Mouse (Mus musculus): ENCODE data around the gene Tmbim7. TPM values are rescaled to one million over a fixed set of nuclear protein-coding genes. Genes with fewer than 3 reads are reported as not detected.

Gene Tmbim7
- total RNA-seq, 1 experiment from 2014 or later: not detected

- ATAC-seq (replicated peaks; ENCODE audit: low read depth, poor library complexity, severe bottlenecking): no peak
Measured at GRCm38 (mm10) chr5:3653801-3654200, 2.8 kb downstream of the Tmbim7 start.

DNA sequence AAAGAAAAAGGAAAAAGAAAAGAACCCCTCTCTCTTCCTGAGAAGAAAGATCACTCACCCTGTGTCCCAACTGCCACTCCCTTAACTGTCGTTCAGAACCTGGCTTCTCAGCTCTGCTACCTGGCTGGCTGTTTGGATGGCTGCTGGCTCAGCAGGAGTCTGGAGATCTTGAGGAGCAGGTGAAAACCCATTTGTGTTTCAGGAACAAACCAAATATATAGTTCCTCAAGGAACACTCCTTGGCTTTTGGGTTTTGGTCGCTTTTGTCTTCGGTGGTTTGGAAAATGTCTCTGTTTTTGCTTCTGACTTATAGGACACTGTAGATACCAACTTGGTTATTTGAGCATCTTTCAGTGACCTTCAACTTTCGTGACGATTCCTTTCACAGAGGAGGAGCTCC lies 6.1 kb downstream of the Tmbim7 start, which contains the start of gene Gatad1:
Gene Gatad1, minus strand, starts transcription at position 101 of the 400 bp plus-strand sequence.
- no peak for ATAC-seq (replicated peaks; ENCODE audit: low read depth, poor library complexity, severe bottlenecking)

DNA sequence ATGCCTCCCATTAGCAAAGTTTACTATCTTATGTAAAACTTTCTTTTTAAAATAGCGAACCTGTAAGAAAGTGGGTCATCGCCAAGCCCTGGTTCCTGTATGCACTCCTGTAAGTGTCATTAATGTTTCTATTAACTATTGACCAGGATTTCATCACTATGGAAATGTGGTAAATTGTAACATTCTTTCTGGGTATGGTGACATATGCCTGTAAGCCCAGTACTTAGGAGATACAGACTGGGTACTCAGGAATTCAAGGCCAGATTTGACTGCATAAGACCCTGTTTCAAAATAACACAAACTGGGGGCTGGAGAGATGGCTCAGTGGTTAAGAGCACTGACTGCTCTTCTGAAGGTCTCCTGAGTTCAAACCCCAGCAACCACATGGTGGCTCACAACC lies 14.2 kb downstream of the Tmbim7 start:
- no peak for ATAC-seq (replicated peaks; ENCODE audit: low read depth, poor library complexity, severe bottlenecking)

DNA sequence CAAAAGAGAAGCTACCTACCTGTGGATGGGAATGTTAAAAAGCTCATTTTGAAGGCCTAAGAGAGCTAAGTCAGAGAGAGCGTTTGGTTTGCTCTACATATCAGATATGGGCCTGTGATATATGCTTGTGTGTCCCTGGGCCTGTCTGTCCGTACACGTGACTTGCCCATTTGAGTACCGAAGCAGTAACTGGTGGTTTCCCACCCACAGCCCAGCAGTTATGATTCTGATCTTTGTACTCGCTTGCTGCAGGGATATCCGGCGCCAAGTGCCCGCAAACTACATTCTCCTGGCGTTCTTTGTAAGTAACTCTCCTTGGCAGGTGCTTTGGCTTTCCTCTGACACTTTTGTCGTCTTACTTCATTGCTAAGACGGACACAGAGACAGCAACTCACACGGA lies 15.6 kb downstream of the Tmbim7 start:
- ATAC-seq (replicated peaks; ENCODE audit: low read depth, poor library complexity, severe bottlenecking): peak; percentile 27; the same call in 1 of the 2 replicates

GRCm38 (mm10) chr5:3669938-3670554 lies 19.1 kb downstream of the Tmbim7 start:
- ATAC-seq (replicated peaks; ENCODE audit: low read depth, poor library complexity, severe bottlenecking): peak; percentile 90

DNA sequence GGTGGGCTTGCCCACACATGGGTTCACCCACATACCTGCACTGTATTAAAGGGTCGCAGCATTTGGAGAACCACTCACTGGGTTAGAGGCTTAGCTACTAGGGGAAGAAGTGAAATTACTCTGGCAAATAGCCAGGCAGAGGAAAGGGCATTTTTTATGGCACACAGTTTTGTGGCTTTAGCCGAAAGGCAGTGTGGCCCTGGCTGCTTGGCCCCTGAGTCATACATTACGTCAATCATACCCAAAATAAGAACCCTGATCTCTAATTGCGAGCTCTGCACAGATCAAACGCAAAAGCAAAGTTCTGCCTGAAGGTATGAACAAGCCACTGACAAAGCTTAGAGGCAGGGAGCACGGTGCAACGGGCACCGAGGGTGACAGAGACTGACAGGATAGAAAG lies 37.3 kb downstream of the Tmbim7 start:
- ATAC-seq (replicated peaks; ENCODE audit: low read depth, poor library complexity, severe bottlenecking): peak; percentile 29; the same call in 1 of the 2 replicates

- no peak for ATAC-seq (replicated peaks; ENCODE audit: low read depth, poor library complexity, severe bottlenecking)
Measured at GRCm38 (mm10) chr5:3691283-3691682, 40.3 kb downstream of the Tmbim7 start.

- no peak for ATAC-seq (replicated peaks; ENCODE audit: low read depth, poor library complexity, severe bottlenecking)
Measured at GRCm38 (mm10) chr5:3692956-3693355, 42.0 kb downstream of the Tmbim7 start.

DNA sequence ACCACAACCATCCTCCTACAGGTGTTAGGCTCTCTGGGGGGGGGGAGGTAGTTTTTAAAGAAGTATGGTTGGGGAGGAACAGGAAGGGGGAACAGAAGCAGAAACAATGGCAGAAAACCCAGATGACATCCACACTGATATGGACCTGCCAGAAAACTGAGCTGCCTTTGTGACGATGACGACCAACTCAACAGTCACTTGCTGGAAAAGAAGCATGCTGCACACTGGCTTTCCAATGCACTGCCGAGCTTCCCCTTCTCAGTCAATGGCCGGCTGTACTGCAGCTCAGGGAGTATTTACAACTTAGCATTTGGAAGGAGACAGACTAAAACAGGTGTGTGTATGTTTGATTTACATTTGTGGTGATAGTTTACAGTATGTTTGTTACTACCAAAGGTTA lies 44.2 kb downstream of the Tmbim7 start:
- no peak for ATAC-seq (replicated peaks; ENCODE audit: low read depth, poor library complexity, severe bottlenecking)

GRCm38 (mm10) chr5:3696031-3696430 lies 45.0 kb downstream of the Tmbim7 start:
- ATAC-seq (replicated peaks; ENCODE audit: low read depth, poor library complexity, severe bottlenecking): 0 out of 2 replicates have a peak, but pooled peaks have one; percentile 15

DNA sequence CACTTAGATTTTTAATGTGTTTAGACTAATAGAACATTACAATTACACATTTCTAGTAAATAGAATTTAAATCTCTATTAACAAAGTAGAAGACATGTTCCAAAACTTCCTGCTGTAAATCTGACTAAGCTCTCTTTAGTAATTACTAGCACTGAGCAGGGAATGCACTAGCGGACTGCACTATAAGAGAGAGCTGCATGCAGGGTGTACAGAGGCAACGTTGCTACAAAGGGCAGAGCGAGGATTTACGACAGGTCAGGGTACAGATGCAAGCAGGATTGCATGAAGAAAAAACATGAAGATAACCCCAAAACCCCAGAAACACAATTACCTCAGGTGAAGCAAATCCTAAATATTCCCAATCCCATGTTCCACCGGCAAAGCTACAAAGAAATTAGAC lies 49.0 kb downstream of the Tmbim7 start:
- no peak for ATAC-seq (replicated peaks; ENCODE audit: low read depth, poor library complexity, severe bottlenecking)

GRCm38 (mm10) chr5:3702180-3702579 lies 51.2 kb downstream of the Tmbim7 start:
- no peak for ATAC-seq (replicated peaks; ENCODE audit: low read depth, poor library complexity, severe bottlenecking)

GRCm38 (mm10) chr5:3715800-3716199 lies 64.8 kb downstream of the Tmbim7 start:
- no peak for ATAC-seq (replicated peaks; ENCODE audit: low read depth, poor library complexity, severe bottlenecking)

- no peak for ATAC-seq (replicated peaks; ENCODE audit: low read depth, poor library complexity, severe bottlenecking)
Measured at GRCm38 (mm10) chr5:3719371-3719770, 68.4 kb downstream of the Tmbim7 start.

DNA sequence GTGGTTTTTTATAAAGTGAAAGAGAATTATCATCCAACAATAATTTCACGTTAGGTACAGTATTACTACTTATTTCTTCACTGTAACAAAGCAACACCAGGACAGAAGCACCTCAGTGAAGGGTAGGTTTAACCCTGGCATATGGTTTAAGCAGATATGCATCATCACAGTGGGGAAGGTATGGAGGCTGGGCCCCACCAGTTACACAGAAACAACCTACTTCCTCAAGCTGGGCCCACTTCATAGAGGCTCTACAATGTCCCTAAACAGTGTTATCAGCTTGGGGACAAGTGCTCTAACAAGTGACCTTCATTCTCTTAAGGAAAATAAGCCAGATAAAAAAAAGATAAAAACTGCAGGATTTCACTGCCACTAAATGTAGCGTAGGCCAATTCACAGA lies 71.9 kb downstream of the Tmbim7 start:
- ATAC-seq (replicated peaks; ENCODE audit: low read depth, poor library complexity, severe bottlenecking): no peak

GRCm38 (mm10) chr5:3723415-3723814 lies 72.4 kb downstream of the Tmbim7 start:
- ATAC-seq (replicated peaks; ENCODE audit: low read depth, poor library complexity, severe bottlenecking): no peak

- no peak for ATAC-seq (replicated peaks; ENCODE audit: low read depth, poor library complexity, severe bottlenecking)
Measured at GRCm38 (mm10) chr5:3725491-3725890, 74.5 kb downstream of the Tmbim7 start.

DNA sequence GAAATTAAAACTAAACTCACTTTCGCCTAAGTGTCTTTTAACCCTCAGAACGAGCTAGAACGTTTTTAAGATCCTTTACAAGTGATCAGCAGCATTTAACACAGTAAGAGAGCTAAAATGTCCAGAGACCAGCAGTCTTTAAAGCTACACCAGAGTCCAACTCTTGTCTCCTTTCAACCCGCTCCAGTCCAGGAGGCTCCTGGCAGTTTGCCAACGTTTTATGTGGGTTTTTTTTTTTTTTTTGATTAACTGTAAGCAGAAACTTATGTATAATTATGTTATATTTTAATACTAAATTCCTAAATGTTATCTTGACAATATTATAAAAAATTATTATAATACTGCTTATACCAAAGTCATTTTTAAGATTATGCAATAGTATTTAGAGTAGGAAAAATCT lies 77.8 kb downstream of the Tmbim7 start:
- no peak for ATAC-seq (replicated peaks; ENCODE audit: low read depth, poor library complexity, severe bottlenecking)
